Mouse (Mus musculus) heart, adult 2 months (tissue): ENCODE results near the gene Has3. TPM values are rescaled to one million over a fixed set of nuclear protein-coding genes. Genes with fewer than 3 reads are reported as not detected.
"Not testable (repeated sequence)": the region's sequence is repeated elsewhere in the genome, so short reads cannot be mapped to it uniquely, and the experiment has no call there.

ENCODE experiments used
- DNase-seq, 2 experiments: peaks; one replicate each; pipeline ENCODE4 v3.0.0; 2021
- H3K27ac ChIP-seq: fragments of 200-600 bp; 2 replicates; pipeline ENCODE4 v1.8.1; 2022
- H3K27me3 ChIP-seq: fragments of 200-500 bp; 2 replicates; pipeline ENCODE4 v1.6.1; 2012; ENCODE audit warnings: mild to moderate bottlenecking, low read length, inconsistent platforms, mixed read lengths; ENCODE audit not compliant: control insufficient read depth, insufficient read depth
- H3K36me3 ChIP-seq: fragments of 200-500 bp; 2 replicates; pipeline ENCODE4 v1.6.1; 2012; ENCODE audit warnings: low read length, inconsistent platforms; ENCODE audit not compliant: control insufficient read depth, insufficient read depth
- H3K4me1 ChIP-seq: fragments of 200-500 bp; 2 replicates; pipeline ENCODE4 v1.6.1; 2011; ENCODE audit warnings: low read length; ENCODE audit not compliant: control insufficient read depth, insufficient read depth
- H3K4me3 ChIP-seq: fragments of 200-600 bp; 2 replicates; pipeline ENCODE4 v1.8.1; 2022
- H3K79me2 ChIP-seq: fragments of 200-500 bp; replicated peaks from 2 replicates; pipeline ENCODE4 v1.6.1; 2012; ENCODE audit warnings: mild to moderate bottlenecking, inconsistent platforms, low read length, moderate library complexity, mixed read lengths; ENCODE audit not compliant: control insufficient read depth, insufficient read depth
- H3K9ac ChIP-seq: fragments of 200-500 bp; 2 replicates; pipeline ENCODE4 v1.6.1; 2012; ENCODE audit warnings: low read depth, mild to moderate bottlenecking, control low read depth, inconsistent platforms, low read length, mixed read lengths
- CTCF ChIP-seq: fragments of 200-600 bp; IDR thresholded peaks from 2 replicates; pipeline ENCODE4 v1.8.1; 2022; ENCODE audit warnings: antibody characterized with exemption, mild to moderate bottlenecking, moderate library complexity
- EP300 ChIP-seq: fragments of 200-500 bp; IDR thresholded peaks from 2 replicates; pipeline ENCODE4 v1.6.1; 2011; ENCODE audit warnings: low read depth, low read length, control low read depth; ENCODE audit not compliant: insufficient read depth
- POLR2A ChIP-seq: fragments of 200-500 bp; IDR thresholded peaks from 2 replicates; pipeline ENCODE4 v1.6.1; 2011; ENCODE audit warnings: mild to moderate bottlenecking, low read depth, low read length, control low read depth; ENCODE audit not compliant: insufficient read depth
- WGBS: fragments of 180-500 bp; shearing (Covaris S2); methylation state at CpG from one replicate; pipeline ENCODE4 v1.1.7; 2018; 5-methylcytosine and 5-hydroxymethylcytosine counted together
- intact Hi-C: fragments of 180-260 bp; cut with DNase I; formaldehyde crosslinking; loops from one replicate; pipeline ENCODE4 v1.15.1; 2025
- polyA plus RNA-seq: library from polyadenylated mRNA; depleted of rRNA; stranded (reverse); fragments of >200 nt; gene quantifications from 2 replicates; pipeline ENCODE4 v1.2.3, GENCODE M21; 2012
- total RNA-seq, 2 experiments: library from RNA; stranded (reverse); gene quantifications; 2 replicates each; pipeline ENCODE4 v1.2.3; 2021

Gene Has3
- total and polyA plus RNA-seq, 3 experiments, result 0.66 to 1.1 (median 0.70) TPM

DNA sequence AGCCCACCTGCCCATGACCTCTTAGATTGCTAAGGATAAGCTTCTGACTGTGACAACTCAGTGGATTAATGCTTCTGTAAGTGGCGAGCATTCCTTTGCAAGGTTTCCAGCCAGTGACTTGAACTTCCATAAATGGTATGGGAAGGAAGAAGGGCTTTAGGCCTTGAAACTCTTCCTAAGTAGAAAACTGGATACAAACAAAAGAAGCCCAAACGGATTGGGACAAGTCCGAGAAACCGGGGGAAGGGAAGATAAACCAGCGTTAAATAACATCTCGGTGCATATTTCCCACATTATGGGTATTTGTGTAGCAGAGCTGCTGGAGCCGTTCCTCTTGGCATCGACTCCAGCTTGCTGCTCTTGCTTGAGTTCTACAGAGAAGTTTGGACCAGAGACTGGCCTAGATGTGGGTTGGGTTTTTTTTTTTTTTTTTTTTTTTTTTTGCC lies 54.9 kb downstream of the Has3 start:
- WGBS, result 62% methylated on average over 8 of the region's 8 CpGs
- Histone ChIP-seq H3K27me3 (no peaks in the 10 kb centered on the region), H3K4me3 (no peak overlapping the region), H3K4me1 (peaks cover 2% of the 10 kb centered on the region; the same call in 1 of the 2 replicates), H3K27ac (peak overlapping the region; percentile 2; the same call in 1 of the 2 replicates), H3K79me2 (no peaks in the 10 kb centered on the region), H3K36me3 (no peaks in the 10 kb centered on the region; the same call in 1 of the 2 replicates), H3K9ac (no peak overlapping the region)
- TF ChIP-seq POLR2A (no peak), CTCF (no peak), EP300 (no peak)
- intact Hi-C loops, result no loop called here
- DNase-seq, result peak in 1 of 2 experiments; percentile 28

DNA sequence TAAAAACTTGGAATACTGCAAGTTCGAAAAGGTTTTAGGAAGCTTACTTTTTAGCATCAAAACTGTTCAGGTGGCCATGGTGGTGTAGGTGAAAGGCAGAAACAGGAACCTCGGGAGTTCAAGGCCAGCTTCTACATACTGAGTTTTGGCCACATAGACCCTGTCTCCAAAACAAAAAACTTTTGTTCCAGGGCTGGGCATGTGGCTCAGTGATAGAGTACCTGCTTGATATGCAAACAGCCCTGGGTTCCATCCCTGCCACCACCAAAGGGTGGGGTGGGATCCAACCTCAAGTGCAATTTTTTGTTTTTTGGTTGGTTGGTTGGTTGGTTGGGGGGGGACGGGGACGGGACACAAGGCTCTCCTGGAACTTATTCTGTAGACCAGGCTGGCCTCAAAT lies 55.4 kb downstream of the Has3 start:
- no peak for TF ChIP-seq POLR2A
- TF ChIP-seq EP300, result no peak
- TF ChIP-seq CTCF, result no peak
- Histone ChIP-seq H3K27ac (no peak overlapping the region), H3K4me1 (peaks cover 3% of the 10 kb centered on the region; the same call in 1 of the 2 replicates), H3K9ac (no peak overlapping the region), H3K4me3 (no peak overlapping the region), H3K79me2 (no peaks in the 10 kb centered on the region), H3K27me3 (no peaks in the 10 kb centered on the region), H3K36me3 (no peaks in the 10 kb centered on the region; the same call in 1 of the 2 replicates)
- no peak for DNase-seq
- WGBS, result 88% methylated on average over 4 of the region's 4 CpGs
- intact Hi-C loops, result no loop called here

GRCm38 (mm10) chr8:106927247-106927646 lies 57.2 kb downstream of the Has3 start:
- no peak for DNase-seq
- no peak overlapping the region for H3K9ac ChIP-seq
- no peak overlapping the region for H3K4me3 ChIP-seq
- peaks cover 6% of the 10 kb centered on the region for H3K4me1 ChIP-seq
- no peak overlapping the region for H3K27ac ChIP-seq
- H3K27me3 ChIP-seq, result no peaks in the 10 kb centered on the region
- 67% methylated on average over 4 of the region's 4 CpGs for WGBS
- H3K36me3 ChIP-seq, result no peaks in the 10 kb centered on the region; the same call in 1 of the 2 replicates
- H3K79me2 ChIP-seq, result no peaks in the 10 kb centered on the region
- TF ChIP-seq EP300 (0 out of 2 replicates have a peak, but pooled peaks have one; percentile 24), POLR2A (no peak), CTCF (peak; percentile 62)
- intact Hi-C loops, result no loop called here

DNA sequence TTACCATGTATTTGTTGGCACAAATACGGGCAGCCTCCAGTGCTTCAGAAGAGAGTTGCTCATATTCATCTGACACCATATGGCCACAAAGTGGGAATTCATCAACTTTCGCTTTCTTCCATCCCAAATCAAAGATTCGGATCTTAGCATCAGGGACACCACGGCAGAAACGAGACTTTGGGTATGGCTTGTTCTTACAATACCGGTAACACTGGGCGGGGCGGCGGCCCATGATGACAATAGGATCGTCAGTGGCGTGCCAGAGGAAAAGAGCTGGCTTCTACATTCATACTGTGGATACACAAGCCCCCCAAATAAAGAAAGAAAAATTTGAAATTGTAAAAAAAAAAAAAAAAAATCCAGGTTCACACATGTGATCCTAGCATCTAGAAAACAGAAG lies 58.1 kb downstream of the Has3 start:
- H3K4me1 ChIP-seq, H3K27me3 ChIP-seq, H3K27ac ChIP-seq, H3K4me3 ChIP-seq, H3K79me2 ChIP-seq, H3K9ac ChIP-seq, DNase-seq, H3K36me3 ChIP-seq, intact Hi-C loops: not testable (repeated sequence)
- 91% methylated on average over 11 of the region's 11 CpGs for WGBS

DNA sequence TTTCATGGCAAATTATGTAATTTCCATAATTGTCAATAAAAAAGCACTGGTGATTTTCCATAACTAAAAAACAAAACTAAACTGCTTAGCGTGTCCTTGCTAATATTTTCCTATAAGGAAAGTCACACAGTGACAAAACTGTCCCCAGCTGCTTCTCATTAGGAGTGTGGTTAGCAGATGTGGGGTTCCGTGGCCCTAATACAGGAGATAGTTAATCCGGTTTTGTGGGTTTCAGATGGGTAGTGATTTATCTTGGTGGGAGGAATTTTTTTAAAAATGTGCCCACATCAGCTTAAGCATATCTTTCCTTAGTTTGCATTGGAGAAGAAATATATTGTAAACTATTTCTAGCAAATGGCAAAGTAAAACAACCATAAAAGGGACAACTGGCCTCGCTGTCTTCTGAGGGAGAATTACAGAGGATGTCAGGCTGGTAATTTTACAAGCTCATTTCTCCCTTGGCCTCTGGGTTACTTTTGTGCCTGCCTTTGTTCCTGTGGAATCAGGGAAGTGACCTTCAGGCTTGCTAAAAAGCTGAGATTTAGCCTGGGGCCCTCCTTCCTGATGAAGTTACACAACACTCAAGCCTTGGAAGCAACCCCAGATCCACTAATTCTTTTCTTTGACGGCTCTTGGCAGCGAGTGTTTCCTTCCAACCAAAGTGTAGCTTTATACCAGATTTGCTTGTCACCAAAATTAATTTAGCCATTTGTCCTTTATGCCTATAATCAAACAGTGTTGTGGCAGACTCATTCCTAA lies 59.3 kb downstream of the Has3 start:
- Histone ChIP-seq H3K79me2 (no peaks in the 10 kb centered on the region), H3K27me3 (no peaks in the 10 kb centered on the region), H3K27ac (peak overlapping the region; percentile 70), H3K36me3 (no peaks in the 10 kb centered on the region), H3K9ac (no peak overlapping the region), H3K4me1 (peaks cover 8% of the 10 kb centered on the region), H3K4me3 (no peak overlapping the region)
- WGBS, result 38% methylated on average over 6 of the region's 6 CpGs
- DNase-seq, result peak; percentile 39 to 70
- TF ChIP-seq CTCF (no peak), EP300 (peak; percentile 54; the same call in 1 of the 2 replicates), POLR2A (peak; percentile 38; the same call in 1 of the 2 replicates)
- intact Hi-C loops, result no loop called here

- Histone ChIP-seq H3K27ac (peak overlapping the region; percentile 70), H3K4me3 (no peak overlapping the region), H3K27me3 (no peaks in the 10 kb centered on the region), H3K79me2 (no peaks in the 10 kb centered on the region), H3K9ac (no peak overlapping the region), H3K4me1 (peaks cover 8% of the 10 kb centered on the region), H3K36me3 (no peaks in the 10 kb centered on the region)
- no peak for DNase-seq
- TF ChIP-seq POLR2A (no peak), EP300 (no peak), CTCF (no peak)
- intact Hi-C loops, result no loop called here
- WGBS, result 62% methylated on average over 5 of the region's 5 CpGs
Measured at GRCm38 (mm10) chr8:106929921-106930320, 59.9 kb downstream of the Has3 start.
